Mouse (Mus musculus) B cell, adult (primary cell): Measurements from ENCODE around the gene Creb5. TPM values are rescaled to one million over a fixed set of nuclear protein-coding genes. Genes with fewer than 3 reads are reported as not detected.

ENCODE experiments used
- total RNA-seq: library from RNA; stranded (reverse); gene quantifications from 4 replicates; pipeline ENCODE4 v1.2.4, GENCODE M21; 2023; ENCODE audit not compliant: inconsistent age

Creb5 gene
- 0.36 to 0.45 TPM in 2 of 4 replicates, not detected in the others for total RNA-seq

GRCm38 (mm10) chr6:53287038-53287561 is at the start of gene Creb5:
Creb5 (plus strand) TSS chr6:53287270.

Other genes starting within 250 kb of the Creb5 start
- gene Jazf1, start 218.6 kb upstream of the Creb5 start, total RNA-seq: 0.42 to 1.1 TPM (median 0.54 TPM) in 3 of 4 replicates, not detected in the other